Mouse (Mus musculus) urinary bladder, postnatal 36 days (tissue): ENCODE data around the gene Isg20l2.

Experiments
- DNase-seq, 2 experiments: peaks; one replicate each; pipeline ENCODE4 v3.0.0; 2022; ENCODE audit warnings: low spot score in 2 of 2, mixed read lengths in 1 of 2

Gene Isg20l2

GRCm38 (mm10) chr3:87947056-87947810 lies 17.1 kb downstream of the Isg20l2 start:
- DNase-seq = no peak

- DNase-seq = no peak
These were observed 17.7 kb downstream of the Isg20l2 start for GRCm38 (mm10) chr3:87947811-87948199.

- DNase-seq = no peak
These were observed 18.5 kb downstream of the Isg20l2 start, which contains the start of gene Crabp2 for GRCm38 (mm10) chr3:87948378-87949265. Gene Crabp2 (plus strand): TSS chr3:87948666.

- DNase-seq = no peak
These were observed 19.3 kb downstream of the Isg20l2 start for GRCm38 (mm10) chr3:87949266-87949954.

GRCm38 (mm10) chr3:87949955-87950515 lies 19.9 kb downstream of the Isg20l2 start:
- DNase-seq = no peak

- DNase-seq = no peak
These were observed 21.8 kb downstream of the Isg20l2 start for GRCm38 (mm10) chr3:87951946-87952345.

GRCm38 (mm10) chr3:87952440-87952839 lies 22.3 kb downstream of the Isg20l2 start:
- no peak for DNase-seq

- DNase-seq = no peak
These were observed 27.9 kb downstream of the Isg20l2 start for GRCm38 (mm10) chr3:87958056-87958455.

GRCm38 (mm10) chr3:87958476-87958875 lies 28.4 kb downstream of the Isg20l2 start:
- peak; percentile 42 for DNase-seq

GRCm38 (mm10) chr3:87958967-87959366 lies 28.9 kb downstream of the Isg20l2 start:
- DNase-seq = no peak

- DNase-seq = no peak
These were observed 29.3 kb downstream of the Isg20l2 start for GRCm38 (mm10) chr3:87959371-87959770.

GRCm38 (mm10) chr3:87960191-87960585 lies 30.1 kb downstream of the Isg20l2 start:
- DNase-seq = no peak

- peak; percentile 80 to 86 for DNase-seq
These were observed 30.6 kb downstream of the Isg20l2 start for GRCm38 (mm10) chr3:87960586-87961191.

GRCm38 (mm10) chr3:87970184-87970938 lies 40.2 kb downstream of the Isg20l2 start:
- peak; percentile 37 to 48 for DNase-seq

- peak; percentile 22 to 23 for DNase-seq
These were observed 40.9 kb downstream of the Isg20l2 start, which contains the start of gene Nes for GRCm38 (mm10) chr3:87970939-87971488. Gene Nes (plus strand): TSS chr3:87971078.

GRCm38 (mm10) chr3:87971489-87972202 lies 41.5 kb downstream of the Isg20l2 start:
- no peak for DNase-seq

GRCm38 (mm10) chr3:87972203-87972664 lies 42.1 kb downstream of the Isg20l2 start:
- no peak for DNase-seq

- no peak for DNase-seq
These were observed 42.7 kb downstream of the Isg20l2 start for GRCm38 (mm10) chr3:87972776-87973175.
